Mouse (Mus musculus): ENCODE measurements at regions not wholly inside any gene's neighbourhood (a gene's known extent, or its start where the extent isn't known, plus 50 kb on each side); places are given as distances from the start of the nearest gene placed in this dataset.

DNA sequence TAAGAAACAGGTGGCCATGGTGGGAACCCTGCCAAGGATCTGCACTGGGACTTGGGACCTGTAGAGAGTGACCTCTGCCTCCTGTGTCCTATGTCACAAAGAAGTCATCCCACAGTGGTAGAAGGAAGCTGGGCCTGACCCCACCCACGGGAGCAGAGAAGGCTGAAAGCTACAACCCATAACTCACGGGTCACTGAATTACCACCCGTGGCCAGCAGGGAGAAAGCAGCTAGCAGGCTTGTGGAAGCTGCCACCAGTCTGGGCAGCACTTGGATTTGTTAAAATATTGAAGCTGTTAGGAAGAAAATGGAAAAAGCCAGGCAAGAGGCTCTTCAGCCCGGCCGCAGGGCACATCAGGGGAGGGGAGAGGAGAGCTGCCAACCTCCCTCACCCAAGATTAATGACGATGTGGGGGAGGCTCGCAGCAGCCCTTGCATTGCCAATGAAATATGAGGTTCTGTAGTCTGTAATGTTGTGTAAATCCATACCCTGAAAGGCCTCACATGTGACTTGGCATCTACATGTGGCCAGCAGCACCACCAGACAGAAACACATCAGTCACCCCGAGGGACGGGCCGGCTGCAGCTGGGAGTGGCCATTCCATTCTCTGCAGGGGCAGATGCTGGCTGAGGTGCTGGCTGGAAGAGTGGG is 94.5 kb downstream of the Olfm1 start:
- DNase-seq = no peak

- no peak for DNase-seq
Measured at GRCm38 (mm10) chr2:28289339-28289738, 96.5 kb downstream of the Olfm1 start.

DNA sequence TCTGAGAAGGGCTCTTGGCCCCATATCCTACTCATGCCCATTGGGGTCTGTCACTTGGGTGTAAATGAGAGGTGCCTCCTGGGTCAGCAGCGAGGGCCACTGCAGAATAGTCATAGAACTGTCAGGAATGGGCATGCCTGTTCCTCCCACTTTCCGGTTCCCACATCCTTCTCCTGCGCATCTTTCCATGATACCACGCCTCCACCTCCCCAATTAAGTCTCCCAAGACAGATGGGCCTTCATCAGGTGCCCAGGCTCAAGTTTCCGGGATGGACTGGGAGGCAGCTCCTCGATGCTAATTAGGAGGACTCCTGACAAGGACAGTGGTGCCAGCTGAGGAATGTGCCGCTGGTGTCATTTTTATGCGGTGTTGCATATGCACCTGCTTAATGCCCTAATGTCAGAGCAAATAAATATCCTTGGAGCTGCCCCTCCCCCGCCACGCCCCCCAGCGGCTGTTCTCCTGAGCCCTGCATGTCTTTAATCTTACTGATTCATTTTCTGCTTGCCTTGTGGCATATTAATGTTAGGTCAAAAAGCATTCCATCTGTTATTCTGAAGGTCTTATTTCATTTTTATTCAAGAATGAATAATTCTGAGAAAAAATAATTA is 97.2 kb downstream of the Olfm1 start:
- no peak for DNase-seq

DNA sequence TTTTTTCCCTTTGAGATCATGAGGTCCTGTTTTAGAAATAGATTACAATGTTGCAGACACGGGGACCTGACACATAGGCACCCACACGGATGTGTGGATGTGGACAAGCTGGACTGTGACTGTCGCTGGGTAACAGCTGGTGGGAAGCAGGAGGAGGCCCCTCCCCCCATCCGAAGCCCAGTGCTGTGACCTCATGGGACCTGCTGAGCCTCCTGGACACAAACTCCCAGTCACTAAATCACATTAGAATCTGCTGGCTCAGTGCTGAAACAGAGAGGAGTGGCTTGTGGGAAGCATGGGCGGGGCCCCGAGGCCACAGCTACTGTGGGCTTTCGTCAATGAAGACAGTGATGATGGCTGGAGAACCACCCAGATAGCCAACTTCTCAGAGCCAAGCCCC is 101.7 kb downstream of the Olfm1 start:
- DNase-seq = peak; percentile 90

DNA sequence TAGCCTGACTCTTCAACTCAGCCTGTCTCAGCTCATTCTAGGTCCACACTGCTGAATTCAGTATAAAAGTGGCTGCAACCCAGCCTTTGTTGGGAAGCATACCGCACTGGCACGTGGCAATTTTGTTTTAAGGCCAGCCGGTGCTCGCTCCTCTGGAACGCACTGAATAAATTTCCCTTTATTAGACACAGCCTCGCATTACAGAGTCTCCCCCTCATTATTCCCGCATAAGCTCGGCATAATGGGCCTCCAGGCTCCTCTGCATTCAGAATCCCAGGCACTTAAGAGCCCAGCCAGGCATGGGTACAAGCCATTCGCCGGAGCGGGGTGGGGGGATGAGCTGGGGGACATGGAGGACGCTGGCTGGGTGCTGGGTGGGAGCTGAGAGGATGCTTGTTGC is 103.4 kb downstream of the Olfm1 start:
- no peak for DNase-seq

GRCm38 (mm10) chr2:28298738-28299137 is 105.9 kb downstream of the Olfm1 start:
- no peak for DNase-seq

GRCm38 (mm10) chr2:28299346-28299745 is 106.6 kb downstream of the Olfm1 start:
- DNase-seq = no peak

GRCm38 (mm10) chr2:28301313-28301712 is 108.5 kb downstream of the Olfm1 start:
- no peak for DNase-seq

GRCm38 (mm10) chr2:28303936-28304335 is 111.1 kb downstream of the Olfm1 start:
- no peak for DNase-seq

GRCm38 (mm10) chr2:28304712-28305111 is 111.9 kb downstream of the Olfm1 start:
- no peak for DNase-seq

- no peak for DNase-seq
Measured at GRCm38 (mm10) chr2:28309122-28309521, 116.3 kb downstream of the Olfm1 start.

DNA sequence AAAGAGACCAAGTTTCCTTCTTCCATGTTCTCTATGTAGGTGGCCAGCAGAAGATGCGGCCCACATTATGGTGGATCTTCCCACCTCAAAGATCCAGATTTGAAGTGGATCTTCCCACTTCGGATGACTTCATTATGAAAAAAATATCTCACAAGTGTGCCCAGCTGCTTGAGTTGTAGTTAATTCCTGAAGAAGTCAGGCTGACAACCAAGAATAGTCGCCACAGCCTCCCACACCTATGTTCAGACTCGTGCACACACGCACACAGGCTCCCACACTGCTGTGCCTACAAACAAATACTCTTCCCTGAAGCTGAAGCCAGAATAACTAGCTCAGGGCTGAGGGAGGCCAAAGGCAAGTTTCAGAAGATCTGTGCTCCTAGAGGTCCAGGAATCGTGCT is 119.4 kb downstream of the Olfm1 start:
- DNase-seq = no peak

DNA sequence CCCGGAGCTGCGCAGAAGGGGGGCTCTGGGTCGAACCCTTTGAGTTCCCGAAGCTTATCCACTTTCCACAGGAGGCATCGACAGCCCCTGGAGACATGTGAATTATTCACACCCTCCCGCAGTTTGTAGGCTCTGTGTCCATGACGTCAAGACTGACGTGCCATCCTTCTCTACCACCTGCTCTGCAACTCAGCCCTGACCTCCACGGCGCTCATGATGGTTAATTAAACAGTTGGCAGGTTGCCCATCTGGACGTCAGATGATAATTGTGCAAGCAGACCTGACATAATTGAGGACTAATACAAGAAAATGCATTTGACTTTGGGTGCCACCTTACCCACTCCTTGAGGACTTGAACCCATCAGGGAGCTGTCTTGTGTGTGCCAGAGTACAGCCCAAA is 121.1 kb upstream of the Ppp1r26 start:
- no peak for DNase-seq

DNA sequence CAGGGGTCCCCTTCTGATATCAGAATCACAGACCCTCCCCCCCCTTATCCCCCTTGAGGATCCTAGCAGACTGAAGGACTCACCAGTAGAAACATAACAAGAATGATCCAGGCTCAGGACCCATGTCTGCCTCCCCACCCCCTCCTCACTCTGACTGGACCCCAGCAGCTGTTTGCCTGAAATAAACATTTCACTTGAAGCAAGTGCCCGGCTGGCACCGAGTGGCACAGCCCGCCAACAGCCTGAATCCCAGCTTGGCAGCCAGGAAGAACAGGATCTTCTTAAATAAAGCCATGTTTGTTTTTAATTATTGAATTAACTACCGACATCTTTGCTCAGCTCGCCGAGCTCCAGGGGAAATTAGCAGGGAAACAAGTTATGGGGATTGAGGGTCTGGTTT is 120.5 kb upstream of the Ppp1r26 start:
- DNase-seq = no peak

- DNase-seq = no peak
Measured at GRCm38 (mm10) chr2:28326682-28327081, 119.9 kb upstream of the Ppp1r26 start.

DNA sequence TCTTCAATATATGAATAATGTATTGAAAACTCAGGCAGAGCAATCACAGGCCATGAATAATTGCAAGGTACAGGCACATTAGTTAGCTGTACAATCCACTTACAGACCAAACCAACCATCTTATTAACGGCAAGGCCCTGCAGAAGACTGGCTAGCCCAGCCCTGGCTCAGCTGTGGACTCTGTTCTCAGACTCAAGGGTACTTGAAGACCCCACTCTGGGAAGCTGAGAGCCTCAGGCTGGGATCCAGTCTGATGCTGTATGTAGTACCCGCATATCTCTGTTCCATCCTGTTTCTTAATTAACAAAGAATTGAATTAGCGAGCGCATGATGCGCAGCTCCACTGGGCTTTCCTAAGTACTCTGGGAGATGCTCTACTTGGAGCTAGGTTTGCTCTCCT is 117.5 kb upstream of the Ppp1r26 start:
- DNase-seq = no peak

DNA sequence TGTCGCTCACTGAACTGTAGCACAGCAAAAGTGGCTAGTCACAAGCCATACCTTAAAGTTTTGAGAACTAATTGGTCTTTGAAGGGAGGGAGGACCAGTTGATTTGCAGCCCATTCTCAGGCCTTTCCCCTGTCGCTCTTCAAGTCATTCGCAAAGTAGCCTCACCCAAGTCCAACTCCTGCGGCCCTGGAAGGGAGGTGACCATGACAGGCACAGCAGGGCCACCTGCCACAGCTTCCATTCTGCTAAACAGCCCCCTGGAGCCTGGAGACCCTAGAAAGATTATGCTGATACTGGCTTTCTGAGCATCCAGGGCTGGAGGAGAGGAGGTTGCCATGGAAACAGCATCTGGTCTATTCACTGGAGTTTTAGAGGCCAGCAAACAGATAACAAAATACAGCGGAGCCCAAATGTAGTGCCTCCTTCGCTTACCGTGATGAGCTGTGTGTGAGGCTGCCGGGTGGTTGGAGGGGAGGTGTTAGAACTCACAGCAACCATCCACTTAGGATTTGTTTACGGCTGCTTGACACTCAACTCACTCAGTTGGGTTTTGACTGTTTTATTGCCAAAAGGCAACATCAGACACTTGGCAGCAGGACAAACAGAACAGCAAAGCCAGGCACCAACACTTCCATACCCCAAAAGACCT is 111.3 kb upstream of the Ppp1r26 start:
- DNase-seq = peak; percentile 65

DNA sequence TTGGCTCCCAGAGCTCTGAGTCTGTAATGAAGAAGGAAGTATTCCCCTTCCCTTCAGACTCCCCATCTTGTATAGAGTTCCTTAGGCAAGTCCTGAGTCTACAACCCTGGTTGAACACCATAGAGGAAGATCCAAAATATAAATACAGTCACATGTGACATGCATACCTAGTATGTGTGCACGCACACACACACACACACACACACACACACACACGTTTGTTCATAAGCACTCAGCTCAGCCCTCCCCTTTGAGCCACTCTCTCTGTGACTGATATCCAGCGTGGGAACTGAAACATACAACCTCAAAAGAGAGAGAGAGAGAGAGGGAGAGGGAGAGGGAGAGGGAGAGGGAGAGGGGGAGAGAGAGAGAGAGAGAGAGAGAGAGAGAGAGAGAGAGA is 110.8 kb upstream of the Ppp1r26 start:
- DNase-seq = peak; percentile 4

GRCm38 (mm10) chr2:28336349-28337309 is 110.0 kb upstream of the Ppp1r26 start:
- DNase-seq = peak; percentile 72

DNA sequence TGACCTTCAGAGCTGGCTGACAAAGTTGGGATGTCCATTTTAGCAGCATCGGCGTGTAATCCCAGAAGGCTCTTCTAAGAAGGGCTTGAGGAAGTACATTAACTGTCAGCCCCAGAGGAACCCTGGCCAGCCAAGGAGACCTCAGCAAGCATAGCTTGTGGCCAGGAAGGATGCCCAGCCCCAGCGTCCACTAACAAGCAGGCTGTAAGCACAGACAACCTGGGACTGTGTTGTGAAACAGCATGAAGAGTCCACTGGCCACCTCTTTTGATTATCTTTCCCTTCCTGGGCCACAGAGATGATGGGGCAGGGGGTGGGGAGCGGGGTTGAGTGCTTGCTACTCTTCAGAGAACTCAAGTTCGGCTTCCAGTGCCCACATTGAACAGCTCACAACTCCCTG is 109.0 kb upstream of the Ppp1r26 start:
- DNase-seq = peak; percentile 63

GRCm38 (mm10) chr2:28341304-28341703 is 105.3 kb upstream of the Ppp1r26 start:
- peak; percentile 29 for DNase-seq

DNA sequence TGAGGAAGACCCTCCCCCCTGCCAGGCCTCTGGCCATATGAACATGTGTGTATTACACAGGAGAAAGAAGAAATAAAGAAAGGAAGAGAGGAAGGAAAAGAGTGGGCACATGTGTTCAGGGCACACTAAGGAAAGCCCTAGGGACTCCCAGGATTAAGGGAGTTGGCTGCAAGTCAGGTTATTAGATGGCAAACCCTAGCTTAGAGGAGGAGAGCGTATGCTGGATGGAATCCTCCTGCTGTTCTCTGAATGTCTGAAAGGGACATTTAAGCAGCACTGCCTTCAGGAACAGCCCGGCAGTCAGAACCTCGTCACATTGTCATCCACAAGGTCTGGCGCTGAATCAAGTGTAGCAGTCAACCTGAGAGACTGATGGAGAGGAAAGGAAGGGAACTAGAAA is 98.1 kb upstream of the Ppp1r26 start:
- DNase-seq = peak; percentile 45

DNA sequence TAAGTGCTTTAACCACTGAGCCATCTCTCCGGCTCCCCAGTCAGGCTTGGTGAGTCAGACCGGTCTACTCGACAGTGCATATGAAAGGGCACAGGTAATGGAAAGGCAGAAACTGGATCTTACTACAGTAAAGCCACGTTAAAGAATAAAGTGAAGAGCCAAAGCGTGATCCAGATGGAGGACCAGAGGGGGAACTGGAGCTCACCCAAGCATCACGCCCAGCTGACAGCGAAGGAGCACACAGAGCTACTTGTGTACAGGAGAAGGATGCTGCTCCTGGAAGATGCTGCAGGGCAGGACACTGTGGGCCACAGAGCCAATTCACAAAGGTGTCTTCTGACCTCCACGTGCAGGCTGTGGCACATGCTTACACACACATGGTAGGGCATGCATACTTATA is 96.7 kb upstream of the Ppp1r26 start:
- peak; percentile 76 for DNase-seq

Measured in heart, adult 11 months (tissue).